Mouse (Mus musculus) stomach, postnatal 0 days (tissue): ENCODE measurements around the gene Osbp.

Experiments
- CTCF ChIP-seq: IDR thresholded peaks from 2 replicates; pipeline ENCODE4 v1.5.1; 2016; ENCODE audit warnings: antibody characterized with exemption, low read depth, mild to moderate bottlenecking, moderate library complexity
- EP300 ChIP-seq: optimal IDR thresholded peaks from 2 replicates; pipeline ENCODE3; 2016; ENCODE audit warnings: antibody characterized with exemption

- peak; percentile 32; the same call in 1 of the 2 replicates for TF ChIP-seq CTCF
- no peak for TF ChIP-seq EP300
Observed at GRCm38 (mm10) chr19:11950747-11951146, 15.0 kb upstream of the Osbp start.
